Mouse (Mus musculus): Measurements from ENCODE around the gene Alpl.

GRCm38 (mm10) chr4:137772438-137773056, 23.6 kb downstream of the Alpl start:
- TF ChIP-seq CTCF (IDR thresholded peaks at IDR 0.05; ENCODE audit: insufficient read depth, low read depth, low read length) (no peak), POLR2A (IDR thresholded peaks at IDR 0.05; ENCODE audit: insufficient read depth, low read depth, low read length) (no peak)
